Mouse (Mus musculus) adrenal gland, postnatal 10 days (tissue): ENCODE results near the gene Pcx. TPM values are rescaled to one million over a fixed set of nuclear protein-coding genes. Genes with fewer than 3 reads are reported as not detected.
A peak's percentile ranks its signal among the peaks of the same experiment; 100 is the strongest.

Experiments used
- DNase-seq: peaks from one replicate; pipeline ENCODE4 v3.0.0; 2021; ENCODE audit warnings: mixed read lengths
- long read RNA-seq, 2 experiments: library from polyadenylated mRNA; stranded (forward); transcript quantifications; one replicate each; pipeline ENCODE4 v2.0.0; 2021
- total RNA-seq, 2 experiments: library from RNA; stranded (reverse); gene quantifications; 2 replicates each; pipeline ENCODE4 v1.2.3; 2021

The Pcx gene
- 100 to 1,000 TPM; 330 to 427 TPM for total RNA-seq
- long read RNA-seq, experiment 1, full-length matches to known transcripts = 195 of 607 reads
- long read RNA-seq, experiment 1, partial matches to known transcripts = 366 of 607 reads
- long read RNA-seq, experiment 1, other reads (novel, unspliced or antisense) = 46 of 607 reads
- long read RNA-seq, experiment 2, full-length matches to known transcripts = 152 of 320 reads
- long read RNA-seq, experiment 2, partial matches to known transcripts = 64 of 320 reads
- long read RNA-seq, experiment 2, other reads (novel, unspliced or antisense) = 104 of 320 reads

DNA sequence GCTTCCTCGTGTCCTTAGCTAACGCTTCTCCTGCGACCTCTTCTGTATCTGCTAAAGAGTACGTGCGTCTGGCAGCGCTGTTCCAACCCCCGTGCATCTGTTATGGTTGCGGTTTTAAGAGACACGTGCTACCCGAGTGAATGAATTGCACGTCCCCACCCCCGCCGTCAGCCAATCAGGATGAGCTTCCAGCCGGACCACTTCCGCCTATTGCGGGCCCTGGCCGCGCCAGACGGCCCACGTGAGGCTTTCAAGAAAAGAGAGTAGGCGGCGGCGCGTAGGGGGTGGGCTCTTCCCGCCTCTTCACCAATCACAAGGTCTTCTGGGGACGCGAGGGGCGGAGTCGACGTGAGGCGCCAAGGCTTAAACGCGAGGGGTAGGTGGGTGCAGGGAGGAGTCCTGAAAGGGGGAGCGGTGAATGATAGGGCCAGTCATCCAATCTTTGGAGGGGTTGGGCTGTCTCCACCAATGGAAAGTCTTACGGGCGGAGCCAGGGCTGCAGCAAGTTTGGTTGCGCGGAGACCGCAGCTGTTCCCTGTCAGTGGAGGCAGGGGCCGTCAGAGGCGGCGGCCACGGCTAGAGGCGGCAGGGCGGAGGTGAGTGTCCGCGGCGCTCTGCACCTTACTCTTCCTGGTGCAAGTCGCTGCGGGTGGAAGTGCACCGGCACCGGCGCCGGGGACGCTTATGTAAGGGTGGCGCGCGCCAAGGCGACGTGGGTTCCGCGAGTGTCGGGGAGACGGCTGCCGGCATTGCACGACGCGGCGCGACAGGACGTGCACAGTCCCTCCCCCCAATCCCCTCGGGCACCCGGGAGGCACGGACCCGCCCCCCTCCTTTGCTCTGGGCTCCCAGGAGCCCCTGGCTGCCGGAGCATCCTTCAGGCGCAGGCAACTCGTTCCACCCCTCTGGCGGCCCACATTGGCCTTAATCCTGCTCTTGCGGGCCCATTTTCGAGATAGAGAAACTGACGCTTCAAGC lies at the start of gene Pcx:
Pcx (plus strand) TSS at position 487 of the 978 bp plus-strand sequence.
- peak; percentile 98 for DNase-seq

DNA sequence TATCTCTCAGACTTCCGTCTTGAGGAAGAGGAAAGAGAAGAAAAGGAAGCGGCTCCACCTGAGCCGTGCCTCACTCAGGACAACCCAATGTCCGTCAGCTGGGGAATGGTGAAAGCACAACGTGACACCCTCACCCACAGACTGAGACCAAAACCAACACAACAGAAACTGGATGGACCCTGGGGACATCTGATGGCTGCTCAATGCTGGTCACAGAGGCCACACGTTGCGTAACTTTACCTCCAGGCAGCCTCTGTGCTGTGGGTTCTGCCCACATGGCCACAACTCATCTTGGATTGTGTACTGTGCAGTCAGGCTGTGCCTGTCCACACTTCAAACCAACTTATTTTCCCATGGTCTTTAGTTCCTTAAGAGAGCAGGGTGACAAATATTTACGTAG lies 48.3 kb upstream of the Pcx start:
- DNase-seq = peak; percentile 25

DNA sequence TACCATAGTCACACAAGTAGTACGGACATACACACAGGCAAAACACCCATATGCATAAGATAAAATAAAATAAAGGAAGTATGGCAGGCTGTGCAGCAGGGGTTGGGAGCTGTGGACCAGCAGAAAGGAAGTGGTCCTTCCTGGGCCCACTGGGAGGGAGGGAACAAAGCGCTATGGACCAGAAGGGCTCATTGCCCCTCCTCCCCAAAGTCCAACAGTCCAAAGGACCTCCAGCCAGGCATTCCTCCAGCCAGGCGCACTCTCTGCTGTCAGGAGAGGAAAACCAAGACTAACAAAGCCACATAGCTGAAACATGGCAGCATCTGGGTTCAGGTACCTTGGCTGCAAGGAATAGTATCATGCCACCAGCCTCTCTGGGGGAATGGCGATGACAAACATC lies 45.6 kb upstream of the Pcx start:
- no peak for DNase-seq

DNA sequence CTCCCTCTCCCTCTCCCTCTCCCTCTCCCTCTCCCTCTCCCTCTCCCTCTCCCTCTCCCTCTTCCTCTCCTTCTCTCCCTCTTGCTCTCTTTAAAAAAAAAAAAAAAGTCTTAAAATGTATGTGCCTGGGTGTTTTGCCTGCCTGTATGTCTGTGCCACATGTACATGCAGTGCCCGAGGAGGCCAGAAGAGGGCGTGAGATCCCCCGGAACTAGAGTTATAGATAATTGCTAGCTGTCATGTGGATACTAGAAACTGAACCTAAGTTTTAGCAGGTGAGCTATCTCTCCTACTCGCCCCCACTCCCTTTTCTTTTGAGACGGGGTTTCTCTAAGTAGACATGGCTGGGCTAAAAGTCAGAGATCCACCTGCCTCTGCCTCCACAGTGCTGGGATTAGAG lies 41.9 kb upstream of the Pcx start:
- DNase-seq = peak; percentile 59

DNA sequence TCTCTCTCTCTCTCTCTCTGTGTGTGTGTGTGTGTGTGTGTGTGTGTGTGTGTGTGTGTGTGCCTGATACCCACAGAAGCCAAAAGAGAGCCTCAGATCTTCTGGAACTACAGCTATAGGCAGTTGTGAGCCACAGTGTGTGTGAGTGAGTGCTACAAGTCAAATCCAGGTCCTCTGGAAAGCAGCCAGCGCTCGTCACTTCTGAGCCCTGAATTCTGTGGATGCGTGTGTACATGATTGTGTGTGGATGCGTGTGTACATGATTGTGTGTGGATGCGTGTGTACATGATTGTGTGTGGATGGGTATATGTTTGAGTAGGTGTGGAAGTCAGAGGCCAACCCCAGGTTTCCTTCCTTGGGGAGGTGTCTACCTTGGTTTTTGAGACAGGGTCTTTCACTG lies 36.7 kb upstream of the Pcx start:
- no peak for DNase-seq

DNA sequence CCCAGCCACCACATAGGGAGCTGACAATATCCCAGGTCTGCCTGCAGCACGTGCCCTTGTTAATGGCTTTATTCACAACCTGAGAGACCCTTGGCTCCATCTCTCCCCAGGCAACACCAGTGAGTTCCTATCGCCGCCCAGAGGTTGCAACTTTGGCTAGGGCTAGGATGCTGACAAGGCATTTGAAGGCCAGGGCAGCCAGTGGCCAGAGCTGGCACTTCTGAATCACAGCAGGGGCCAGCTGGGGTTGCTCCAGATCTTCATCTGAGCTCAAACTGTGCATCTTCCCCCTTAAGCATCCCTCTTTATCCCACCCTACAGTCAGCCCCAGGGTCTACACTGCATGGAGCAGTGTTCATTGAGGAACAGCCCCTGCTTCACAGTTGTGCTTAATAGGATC lies 35.5 kb upstream of the Pcx start:
- no peak for DNase-seq

DNA sequence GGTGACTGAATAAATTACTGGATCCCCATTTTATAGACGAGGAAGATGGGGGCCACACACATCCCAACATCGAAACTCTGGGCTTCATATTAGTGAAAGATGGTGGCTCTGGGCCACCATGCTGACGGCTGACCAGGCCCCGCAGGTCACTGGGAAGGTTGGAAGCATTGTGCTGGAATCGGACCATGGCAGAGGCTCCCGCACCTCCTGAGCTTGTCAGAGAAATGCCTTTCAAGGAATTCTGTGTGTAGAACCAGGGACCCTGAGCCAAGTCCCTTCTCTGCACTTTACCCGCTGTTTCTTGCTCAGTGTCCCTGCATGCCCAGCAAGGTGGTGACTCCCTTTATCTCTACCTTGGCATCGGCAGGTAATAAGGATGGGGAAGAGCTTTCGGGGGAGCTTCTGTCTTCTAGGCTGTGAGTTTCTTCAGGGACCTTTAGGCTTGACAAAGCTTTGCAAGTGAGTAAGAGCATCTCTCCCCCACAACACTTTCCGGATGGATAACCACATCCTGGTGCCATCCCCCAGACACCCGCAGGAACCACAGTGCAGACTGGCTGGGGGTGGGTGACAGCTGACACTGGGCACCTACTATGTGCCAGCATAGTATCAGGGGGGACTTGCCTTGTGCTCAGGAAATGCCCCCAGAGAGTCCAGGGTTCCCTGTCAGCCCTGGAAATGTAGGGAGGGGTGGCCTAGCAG lies 34.9 kb upstream of the Pcx start:
- no peak for DNase-seq

DNA sequence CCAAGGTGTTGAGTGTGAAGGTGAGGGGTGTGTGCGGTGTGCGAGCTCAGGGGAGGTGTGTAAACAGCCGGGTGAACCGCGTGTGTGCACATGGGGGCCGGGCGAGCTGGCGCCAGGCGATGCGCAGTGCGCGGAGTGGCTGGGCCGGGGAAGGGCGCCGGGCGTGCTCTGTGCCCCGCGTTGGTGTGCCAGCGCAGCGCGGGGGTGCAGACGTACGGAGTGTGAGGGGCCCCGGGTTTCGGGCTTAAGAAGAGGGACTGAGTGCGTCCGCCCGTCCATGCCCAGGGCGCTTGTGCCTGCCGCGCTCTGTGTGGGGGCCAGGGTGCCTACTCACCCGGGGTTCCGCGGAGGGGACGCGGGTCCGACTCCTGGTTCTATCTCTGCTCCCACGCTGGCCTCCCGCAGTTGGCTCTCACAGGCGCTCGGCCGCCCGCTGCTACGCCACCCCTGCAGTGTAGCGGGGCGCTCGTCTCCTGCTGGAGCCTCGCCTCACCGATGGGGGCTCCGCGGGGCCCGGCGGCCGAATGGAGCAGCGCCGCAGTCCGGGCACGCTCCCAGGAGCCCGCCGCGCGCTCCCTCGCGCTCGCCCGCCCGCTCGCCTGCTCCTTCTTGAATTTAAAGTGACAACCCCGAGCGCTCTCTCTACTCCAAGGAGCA lies 33.5 kb upstream of the Pcx start:
- DNase-seq = peak; percentile 73

DNA sequence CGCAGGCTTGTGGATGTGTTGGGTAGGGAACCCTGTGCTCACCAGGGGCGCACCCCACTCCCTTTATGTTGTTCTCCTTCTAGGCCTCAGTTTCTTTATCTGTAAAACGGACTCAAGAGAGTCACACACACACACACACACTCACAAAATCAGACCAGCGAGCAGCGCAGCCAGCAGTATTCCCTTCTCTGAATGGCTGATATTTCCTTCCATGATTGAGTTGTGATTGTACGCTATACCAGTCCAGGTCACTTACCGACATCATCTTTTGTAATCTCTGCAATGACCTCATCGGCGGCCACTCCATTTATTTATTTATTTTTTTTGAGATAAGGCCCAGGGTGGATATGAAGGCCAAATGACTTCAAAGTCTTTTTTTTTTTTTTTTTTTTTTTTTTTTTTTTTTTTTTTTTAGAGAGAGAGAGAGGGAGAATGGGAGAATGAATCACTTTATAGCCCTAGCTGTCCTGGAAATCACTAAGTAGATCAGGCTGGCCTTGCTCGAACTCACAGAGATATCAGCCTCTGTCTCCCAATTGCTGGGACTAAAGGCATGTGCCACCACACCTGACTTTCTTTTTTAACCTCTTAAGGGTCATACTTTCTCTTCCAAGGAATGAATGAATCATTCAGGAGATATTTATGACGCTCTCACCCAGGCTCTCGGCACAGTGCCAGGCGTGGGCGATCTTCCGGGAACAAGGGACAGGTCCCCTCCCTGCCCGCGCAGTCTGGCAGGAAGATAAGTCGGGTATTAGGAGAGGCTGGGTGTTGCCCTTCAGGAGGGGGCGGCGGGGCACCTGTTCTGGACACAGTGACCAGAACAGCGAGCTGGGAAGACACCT lies 32.7 kb upstream of the Pcx start, which contains the start of gene Syt12:
Syt12 (minus strand) TSS at position 103 of the 845 bp plus-strand sequence.
- peak; percentile 83 for DNase-seq

DNA sequence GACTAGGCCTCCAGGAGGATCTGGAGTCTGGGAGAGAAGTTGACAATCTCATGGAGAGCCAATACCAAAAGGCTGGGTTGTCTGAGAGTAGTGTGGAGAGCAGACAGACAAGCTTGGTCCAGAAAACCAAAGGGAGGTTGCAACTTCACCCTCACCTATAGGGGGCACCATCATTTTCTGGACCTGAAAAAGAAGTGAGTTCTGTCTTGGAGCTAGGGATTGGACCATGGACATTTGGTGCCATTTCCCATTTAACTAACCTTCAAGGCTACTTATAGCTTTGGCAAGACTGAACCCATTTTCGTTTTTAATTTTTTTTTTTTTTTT lies 32.1 kb upstream of the Pcx start:
- DNase-seq = no peak

DNA sequence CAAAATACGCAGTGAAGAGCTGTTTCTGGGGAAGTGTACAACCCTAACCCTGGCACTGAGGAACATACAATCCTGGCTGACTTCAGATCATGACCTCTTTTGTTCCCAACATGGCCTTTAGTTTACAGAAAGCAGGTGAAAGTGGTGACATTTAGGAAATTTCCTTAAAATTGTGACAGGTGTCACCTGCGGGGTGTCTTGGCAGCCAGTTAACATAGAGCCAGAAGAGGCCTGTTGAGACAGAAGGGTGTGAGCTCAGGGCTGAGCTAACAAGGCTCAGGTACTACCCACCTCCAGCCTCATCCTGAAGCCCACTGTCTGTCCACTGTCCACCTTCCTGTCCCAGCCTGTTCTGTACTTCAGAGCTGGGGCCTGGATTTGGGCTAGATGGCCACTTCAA lies 30.2 kb upstream of the Pcx start:
- DNase-seq = no peak

DNA sequence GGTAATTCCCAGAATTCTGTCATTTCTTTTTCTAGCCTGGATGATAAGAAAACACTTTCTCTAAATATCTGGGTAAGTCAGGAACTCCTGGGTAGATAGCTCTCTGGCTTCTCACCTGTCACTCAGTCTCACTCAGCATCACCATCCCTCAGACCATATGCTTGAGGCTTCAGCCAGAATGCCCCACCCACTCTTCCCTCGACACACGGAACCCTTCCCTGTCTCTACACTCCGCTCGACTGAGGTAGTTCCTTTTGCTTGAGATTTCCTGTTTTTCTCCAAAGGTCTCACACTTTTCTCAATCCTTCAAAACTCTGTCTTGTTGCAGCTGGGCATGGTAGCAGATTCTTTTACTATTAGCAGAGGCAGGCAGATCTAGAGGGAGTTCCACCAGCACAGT lies 28.9 kb upstream of the Pcx start:
- no peak for DNase-seq

DNA sequence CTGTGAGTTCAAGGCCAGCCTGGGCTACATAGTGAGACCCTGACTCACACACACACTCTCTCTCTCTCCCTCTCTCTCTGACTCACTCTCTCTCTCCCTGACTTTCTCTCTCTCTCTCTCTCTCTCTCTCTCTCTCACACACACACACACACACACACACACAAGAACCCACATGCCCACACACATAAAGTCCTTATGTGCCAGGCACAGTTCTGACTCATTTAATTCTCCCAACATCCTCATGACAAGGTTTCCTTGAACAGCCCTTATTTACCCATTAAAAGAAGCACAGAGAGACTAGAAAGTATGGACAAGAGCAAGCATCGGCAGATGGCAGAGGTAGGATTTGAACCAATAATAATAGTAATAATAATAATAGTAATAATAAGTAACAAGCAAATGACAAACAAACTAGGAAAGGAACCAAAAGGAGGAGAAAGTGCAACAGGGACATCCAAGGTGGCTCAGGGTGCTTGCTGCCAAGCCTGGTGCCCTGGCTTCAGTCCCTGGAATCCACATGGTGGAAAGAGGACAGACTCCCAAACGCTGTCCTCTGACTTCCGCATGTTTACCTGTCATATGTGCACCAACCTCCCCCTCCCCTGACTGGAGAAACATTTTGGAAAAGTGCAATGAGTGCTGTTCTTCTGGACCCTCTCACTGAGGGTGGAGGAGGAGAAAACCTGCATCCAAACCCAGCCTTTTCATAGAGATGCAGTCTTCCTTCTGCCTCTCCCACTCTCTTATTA lies 28.0 kb upstream of the Pcx start:
- peak; percentile 43 for DNase-seq

DNA sequence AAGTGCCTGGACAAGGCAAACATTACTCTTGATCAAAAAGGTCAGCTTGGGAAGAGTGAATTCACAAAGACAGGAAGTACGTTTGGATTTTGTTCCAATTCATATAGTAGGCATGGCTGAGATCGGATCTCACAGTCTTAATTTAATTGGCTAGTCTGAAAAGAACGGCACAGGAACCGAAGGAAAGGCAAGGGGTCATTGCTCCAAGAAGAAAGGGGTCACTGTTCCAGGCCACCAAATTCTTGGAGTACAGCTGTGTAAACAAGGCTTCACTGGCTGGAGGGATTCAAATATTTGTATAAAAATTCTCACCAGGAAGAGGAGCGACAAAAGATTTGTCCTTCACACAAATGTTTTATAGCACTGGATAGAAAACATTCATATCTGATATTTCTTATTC lies 25.3 kb upstream of the Pcx start:
- DNase-seq = no peak

DNA sequence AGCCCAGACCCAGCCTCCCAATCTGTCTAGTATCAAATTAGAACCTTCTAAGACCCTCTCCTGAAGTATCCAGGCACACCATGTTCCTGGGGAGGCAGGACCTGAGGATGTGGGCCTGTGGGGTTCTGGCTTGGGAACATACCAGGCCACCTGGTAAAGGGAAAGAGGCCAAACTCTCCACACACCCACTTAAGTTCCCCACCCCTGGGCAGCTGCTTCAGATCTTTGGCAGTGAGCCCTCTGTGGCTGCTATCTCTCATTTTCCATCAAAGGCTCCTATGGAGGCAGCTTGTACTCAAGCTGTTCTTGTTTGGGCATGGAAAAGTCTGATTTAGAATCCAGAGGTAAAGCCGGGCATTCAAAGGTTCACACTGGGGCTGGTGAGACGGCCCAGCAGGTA lies 22.4 kb upstream of the Pcx start:
- DNase-seq = no peak

DNA sequence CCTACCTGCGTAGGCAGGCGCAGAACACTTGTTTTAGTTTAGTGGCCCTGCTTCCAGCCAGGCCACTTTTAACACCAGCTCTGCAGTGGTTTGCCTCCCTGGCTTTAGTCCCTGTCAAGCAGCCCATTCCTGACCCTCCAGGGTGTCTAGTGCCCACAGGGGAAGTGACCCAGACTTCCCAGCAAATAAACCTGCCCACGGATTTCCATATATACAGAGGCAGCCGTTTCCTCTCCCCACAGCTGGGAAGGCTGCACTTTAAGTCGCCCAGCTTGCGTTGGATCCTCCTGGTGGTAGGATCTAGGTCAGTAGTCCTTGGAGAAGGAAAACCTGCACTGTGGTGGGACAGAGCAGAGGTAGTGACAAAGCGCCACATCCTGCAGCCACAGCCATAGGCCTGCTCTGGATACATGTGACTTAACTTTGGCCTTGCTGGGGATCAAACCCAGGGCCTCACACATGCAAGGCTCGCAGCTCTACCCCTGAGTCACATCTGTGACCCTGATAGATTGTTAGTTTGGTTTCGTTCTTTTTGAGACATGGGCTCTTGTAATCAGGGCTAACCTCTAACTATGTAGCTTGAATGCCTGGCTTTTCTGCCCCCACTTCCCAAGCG lies 19.1 kb upstream of the Pcx start:
- DNase-seq = peak; percentile 48

DNA sequence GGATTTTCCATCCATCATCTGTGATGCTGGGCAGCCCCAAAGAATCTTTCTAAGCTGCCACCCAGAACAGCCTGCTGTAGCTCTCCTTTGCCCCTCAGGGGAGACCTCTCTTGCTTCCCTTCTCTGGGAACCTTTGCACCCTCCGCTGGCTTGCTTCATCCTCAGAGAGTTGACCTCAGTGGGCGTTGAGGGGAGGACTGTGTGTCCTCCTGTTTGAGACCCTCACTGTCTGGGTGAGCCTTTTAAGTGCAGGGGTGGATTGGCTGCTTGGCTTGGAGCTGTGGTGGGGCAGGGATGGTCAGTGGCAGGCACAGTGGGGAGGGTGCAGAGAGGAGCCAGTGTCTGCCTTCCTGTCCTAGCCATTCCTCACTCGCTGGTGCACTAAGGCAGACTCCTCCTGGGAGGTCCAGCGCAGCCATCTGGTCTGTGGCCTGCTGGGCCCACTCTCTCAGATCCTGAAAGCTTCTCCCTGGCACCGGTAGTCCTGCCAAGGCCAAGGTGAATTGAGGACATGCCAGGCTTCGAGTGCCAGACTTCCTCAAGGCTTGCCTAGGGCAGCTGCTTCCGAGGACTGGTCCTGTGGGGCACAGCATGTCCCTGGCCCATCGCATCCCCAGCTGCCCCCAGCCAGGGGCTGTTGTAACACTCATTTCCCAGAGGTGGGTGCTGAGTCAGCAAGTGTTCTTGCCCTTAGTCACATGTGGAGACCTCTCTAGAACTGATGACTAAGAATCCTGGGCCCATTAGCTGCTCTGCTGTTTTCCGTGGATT lies 17.6 kb upstream of the Pcx start:
- peak; percentile 86 for DNase-seq

DNA sequence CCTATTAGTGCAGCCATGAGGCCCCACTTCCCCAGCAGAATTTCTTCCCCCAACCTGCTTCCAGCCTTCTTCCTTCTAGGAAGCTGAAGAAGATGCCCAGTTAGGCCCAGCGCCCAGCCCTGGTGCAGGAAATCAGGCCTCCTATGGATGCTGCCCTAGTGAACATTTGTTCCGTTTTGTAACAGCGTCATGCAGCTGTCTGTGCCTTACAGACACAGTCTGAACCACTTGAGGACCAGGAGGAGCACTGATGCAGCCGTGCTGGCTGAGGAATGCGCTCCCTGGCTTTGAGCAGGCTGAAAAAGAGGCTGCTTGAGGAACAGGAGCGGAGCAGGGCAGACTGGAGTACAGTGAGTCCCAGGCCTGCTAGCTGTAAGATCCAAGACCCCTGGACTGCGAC lies 15.6 kb upstream of the Pcx start:
- no peak for DNase-seq

DNA sequence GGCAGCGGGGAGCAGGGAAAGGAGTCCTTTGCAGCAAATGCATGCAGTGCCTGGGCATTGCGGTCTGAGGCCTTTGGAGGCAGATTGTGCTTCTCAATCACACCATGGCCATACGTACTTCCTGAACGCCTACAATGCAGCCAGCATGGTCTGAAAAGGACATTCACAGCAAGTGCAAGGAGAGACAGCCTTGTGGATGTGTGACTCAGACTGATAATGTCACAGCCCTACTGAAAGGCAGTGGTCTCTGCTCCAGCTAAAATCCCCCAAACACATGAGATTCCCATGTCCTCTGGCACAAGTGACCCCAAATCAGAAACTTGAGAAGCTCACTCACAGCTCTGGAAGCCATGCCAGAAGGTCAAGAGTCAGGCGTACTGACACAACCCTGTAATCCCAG lies 14.5 kb upstream of the Pcx start:
- DNase-seq = no peak
